Mouse (Mus musculus) ES-E14 (cell line): ENCODE measurements at regions not wholly inside any gene's neighbourhood (a gene's known extent, or its start where the extent isn't known, plus 50 kb on each side); places are given as distances from the start of the nearest gene placed in this dataset.

Experiments used
- CHD2 ChIP-seq: IDR thresholded peaks from 2 replicates; pipeline ENCODE4 v1.6.1; 2014; ENCODE audit warnings: mild to moderate bottlenecking, low read depth, low read length, inconsistent platforms
- HCFC1 ChIP-seq: IDR thresholded peaks from 2 replicates; pipeline ENCODE4 v1.6.1; 2012; ENCODE audit warnings: low read length, inconsistent platforms, borderline replicate concordance; ENCODE audit not compliant: insufficient read depth
- MAFK ChIP-seq: IDR thresholded peaks from 2 replicates; pipeline ENCODE4 v1.6.1; 2014; ENCODE audit warnings: mild to moderate bottlenecking, low read depth, low read length, inconsistent platforms; ENCODE audit not compliant: insufficient read depth
- ZC3H11A ChIP-seq: IDR thresholded peaks from 2 replicates; pipeline ENCODE4 v1.6.1; 2012; ENCODE audit warnings: low read depth, mild to moderate bottlenecking, inconsistent platforms, low read length, borderline replicate concordance
- ZNF384 ChIP-seq: IDR thresholded peaks from 2 replicates; pipeline ENCODE4 v1.6.1; 2012; ENCODE audit warnings: low read depth, low read length, inconsistent platforms

- TF ChIP-seq MAFK (no peak), HCFC1 (no peak), ZNF384 (no peak), CHD2 (no peak), ZC3H11A (no peak)
Observed at GRCm38 (mm10) chr3:49266048-49266447, 491.1 kb downstream of the Pcdh18 start.
